Mouse (Mus musculus) right cerebral cortex, postnatal 4 days (tissue): Measurements from ENCODE around the gene Shc4.

Source experiments
- DNase-seq: peaks from one replicate; pipeline ENCODE4 v3.0.0-alpha.2; 2022

Gene Shc4

GRCm38 (mm10) chr2:125628487-125628886 is 95.5 kb downstream of the Shc4 start:
- DNase-seq = no peak

GRCm38 (mm10) chr2:125626536-125626935 is 97.4 kb downstream of the Shc4 start:
- DNase-seq = no peak

GRCm38 (mm10) chr2:125624837-125625351 is 99.1 kb downstream of the Shc4 start, which contains the start of gene Cep152:
Cep152 (minus strand) TSS chr2:125625113.
- DNase-seq = peak; percentile 92

- DNase-seq = no peak
These were observed 99.7 kb downstream of the Shc4 start for GRCm38 (mm10) chr2:125624127-125624685.

- no peak for DNase-seq
These were observed 100.7 kb downstream of the Shc4 start for GRCm38 (mm10) chr2:125623211-125623610.

DNA sequence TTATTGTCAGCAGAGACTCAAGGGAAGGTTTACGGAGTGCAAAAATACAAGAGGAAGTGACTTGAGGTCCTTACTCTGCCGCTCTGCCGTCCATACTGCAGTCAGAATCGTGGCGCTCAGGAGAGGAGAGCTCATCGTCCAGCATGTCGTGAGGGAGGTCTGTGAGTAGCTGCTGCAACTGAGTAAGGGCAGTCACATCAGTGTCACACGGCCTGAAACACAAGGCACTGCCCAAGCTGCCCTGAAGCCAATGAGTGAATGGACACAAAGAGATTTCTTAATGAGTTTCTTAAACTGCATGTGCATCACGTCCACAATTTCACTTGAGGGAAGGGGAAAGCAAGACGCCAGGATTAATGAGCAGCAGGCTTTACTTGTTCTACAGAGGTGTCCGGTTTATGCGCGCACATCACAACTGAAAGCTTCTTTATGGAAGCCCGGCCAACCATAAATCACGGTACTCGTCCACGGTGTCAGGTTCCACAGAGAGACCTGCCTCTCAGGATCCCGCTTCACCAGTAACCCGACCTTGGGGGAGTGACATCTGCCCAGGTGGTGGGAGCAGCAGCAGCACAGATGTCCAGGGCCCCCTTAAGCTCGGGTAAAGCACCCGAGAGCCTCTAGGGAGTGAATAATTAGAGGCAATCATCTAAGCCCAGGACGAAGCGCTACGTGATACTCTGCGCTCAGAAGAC is 103.6 kb downstream of the Shc4 start:
- DNase-seq = no peak

DNA sequence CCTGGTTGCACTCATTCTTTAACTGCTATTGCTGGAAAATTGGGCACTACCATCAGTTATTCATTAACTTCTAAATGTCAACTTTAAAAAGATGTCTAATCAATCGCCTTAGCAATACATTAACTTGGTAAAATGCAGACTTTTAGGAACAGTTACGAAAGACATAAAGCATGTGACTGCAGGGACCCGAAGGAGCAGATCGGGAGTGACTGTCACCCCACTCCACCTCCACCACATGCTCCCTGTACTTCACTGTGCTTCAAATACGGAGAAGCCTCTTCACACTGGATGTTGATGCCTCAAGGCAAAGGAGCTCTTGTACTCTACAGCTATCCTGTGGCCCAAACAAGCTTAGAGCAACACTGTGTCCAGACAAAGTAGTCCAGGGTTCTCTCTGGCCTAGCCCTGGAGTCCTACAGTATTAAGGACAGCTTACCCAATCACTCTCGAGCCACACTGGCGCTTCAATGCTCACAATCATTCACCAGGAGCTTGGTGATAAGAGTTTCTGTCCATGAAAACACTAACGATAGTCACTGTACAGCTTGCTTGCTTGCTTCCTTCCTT is 108.0 kb downstream of the Shc4 start:
- no peak for DNase-seq

GRCm38 (mm10) chr2:125615440-125615839 is 108.5 kb downstream of the Shc4 start:
- DNase-seq = no peak

GRCm38 (mm10) chr2:125606220-125606845 is 117.6 kb downstream of the Shc4 start:
- DNase-seq = peak; percentile 33

DNA sequence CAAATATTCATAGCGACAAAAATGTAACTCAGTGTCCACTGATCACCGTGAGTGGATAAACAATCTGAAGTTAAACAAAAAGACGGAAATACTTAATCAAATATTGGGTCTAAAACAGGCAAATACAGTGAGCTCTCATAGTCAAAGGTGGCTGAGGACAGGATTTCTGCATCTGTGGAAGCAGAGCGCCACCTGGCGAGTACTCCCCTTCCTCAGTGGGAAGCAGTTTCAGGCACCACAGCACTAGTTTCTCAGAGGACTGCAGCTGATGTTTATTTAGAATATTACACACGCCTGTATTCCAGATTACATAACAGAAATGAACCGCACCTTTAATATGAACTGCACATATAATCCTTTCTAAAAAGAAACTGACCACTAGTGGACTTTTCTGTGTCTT is 119.3 kb downstream of the Shc4 start:
- peak; percentile 82 for DNase-seq

- no peak for DNase-seq
These were observed 121.0 kb downstream of the Shc4 start for GRCm38 (mm10) chr2:125602970-125603369.

DNA sequence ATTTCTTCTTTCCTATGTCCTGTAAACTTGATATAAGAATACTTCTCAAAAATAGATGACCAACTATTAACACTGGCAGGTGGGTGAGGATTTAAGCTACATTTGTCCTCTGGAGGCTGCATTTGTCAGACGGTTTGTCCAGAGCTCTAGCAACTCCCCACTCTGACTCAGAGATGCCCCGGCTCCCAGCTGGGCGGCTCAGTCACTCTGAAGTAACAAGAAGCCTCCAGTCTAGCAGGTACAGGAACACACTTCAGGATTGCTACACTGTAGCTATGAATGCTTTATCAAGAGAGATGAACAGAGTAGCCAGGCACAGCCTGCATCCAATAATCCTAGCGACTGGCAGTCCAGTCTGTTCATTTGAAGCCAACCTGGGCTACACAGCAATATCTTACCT is 125.0 kb downstream of the Shc4 start:
- DNase-seq = no peak

DNA sequence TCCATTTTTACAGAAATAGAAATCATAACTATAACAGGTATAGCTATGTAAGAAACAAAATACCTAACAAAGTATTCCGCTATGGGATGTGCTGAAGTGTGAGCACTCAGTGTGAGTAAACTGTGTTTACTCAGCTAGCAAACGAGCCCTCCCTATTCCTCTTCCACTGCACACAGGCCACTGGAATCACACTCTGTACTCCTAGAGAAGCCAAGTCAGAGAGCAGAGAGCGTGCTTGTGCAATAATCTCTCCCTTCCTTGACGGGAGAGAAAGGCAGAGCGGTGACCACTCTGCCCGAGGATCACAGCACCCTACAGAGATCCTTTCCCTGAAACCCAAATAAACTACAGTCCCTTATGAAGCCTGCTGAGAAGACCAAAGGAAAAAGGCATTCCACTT is 125.7 kb downstream of the Shc4 start:
- no peak for DNase-seq

GRCm38 (mm10) chr2:125594786-125595185 is 129.2 kb downstream of the Shc4 start:
- no peak for DNase-seq

GRCm38 (mm10) chr2:125594072-125594471 is 129.9 kb downstream of the Shc4 start:
- no peak for DNase-seq

DNA sequence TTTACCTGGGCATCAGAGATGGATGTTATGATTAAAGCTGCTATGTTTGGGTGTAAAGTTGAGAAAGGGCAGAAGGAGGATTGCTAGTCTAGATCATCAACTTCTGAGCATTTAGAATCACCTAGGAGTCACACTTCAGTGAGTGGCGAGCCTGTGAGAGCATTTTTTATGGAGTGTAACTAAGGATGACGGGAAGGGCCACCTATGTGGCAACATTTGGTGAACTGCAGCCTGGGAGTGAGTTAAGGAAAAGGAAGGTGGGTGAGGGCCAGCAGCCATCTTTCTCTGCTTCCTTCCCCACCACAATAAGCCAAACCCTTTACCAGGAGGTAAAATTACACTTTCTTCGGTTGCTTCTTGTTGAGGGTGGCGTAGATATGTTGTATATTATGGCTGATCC is 132.1 kb downstream of the Shc4 start:
- DNase-seq = no peak

- DNase-seq = no peak
These were observed 134.7 kb downstream of the Shc4 start for GRCm38 (mm10) chr2:125589287-125589686.

- no peak for DNase-seq
These were observed 142.9 kb downstream of the Shc4 start for GRCm38 (mm10) chr2:125581081-125581480.

GRCm38 (mm10) chr2:125577670-125578069 is 146.3 kb downstream of the Shc4 start:
- DNase-seq = no peak
